Mouse (Mus musculus) midbrain, embryonic 13.5 days (tissue): ENCODE data around the gene Styx. TPM values are rescaled to one million over a fixed set of nuclear protein-coding genes. Genes with fewer than 3 reads are reported as not detected.

Experiments used
- ATAC-seq: fragments of 200-750 bp; cut with Nextera tagmentation; 2 replicates; pipeline ENCODE4 v1.8.0; 2017; ENCODE audit warnings: mild to moderate bottlenecking, moderate TSS enrichment, moderate library complexity
- H3K27ac ChIP-seq: fragments of 300-500 bp; sonication (generic); 2 replicates; pipeline ENCODE4 v1.5.1; 2015; ENCODE audit warnings: inconsistent platforms, mild to moderate bottlenecking, moderate library complexity
- H3K27me3 ChIP-seq: fragments of 300-500 bp; sonication (generic); 2 replicates; pipeline ENCODE4 v1.6.1; 2015; ENCODE audit warnings: mild to moderate bottlenecking, inconsistent platforms
- H3K36me3 ChIP-seq: fragments of 300-500 bp; sonication (generic); 2 replicates; pipeline ENCODE4 v1.6.1; 2015; ENCODE audit warnings: mild to moderate bottlenecking, inconsistent platforms
- H3K4me1 ChIP-seq: fragments of 300-500 bp; sonication (generic); replicated peaks from 2 replicates; pipeline ENCODE4 v1.6.1; 2015; ENCODE audit warnings: inconsistent platforms
- H3K4me2 ChIP-seq: fragments of 300-500 bp; sonication (generic); replicated peaks from 2 replicates; pipeline ENCODE4 v1.6.1; 2015; ENCODE audit warnings: moderate library complexity, mild to moderate bottlenecking, inconsistent platforms
- H3K4me3 ChIP-seq: fragments of 300-500 bp; sonication (generic); replicated peaks from 2 replicates; pipeline ENCODE4 v1.5.1; 2015; ENCODE audit warnings: mild to moderate bottlenecking, inconsistent platforms
- H3K9ac ChIP-seq: fragments of 300-500 bp; sonication (generic); replicated peaks from 2 replicates; pipeline ENCODE4 v1.6.1; 2015; ENCODE audit warnings: mild to moderate bottlenecking, inconsistent platforms
- H3K9me3 ChIP-seq: fragments of 300-500 bp; sonication (generic); 2 replicates; pipeline ENCODE4 v1.6.1; 2016; ENCODE audit warnings: mild to moderate bottlenecking, inconsistent platforms
- WGBS: fragments of 180-500 bp; shearing (Covaris S2); methylation state at CpG from one replicate; pipeline ENCODE4 v1.1.7; 2015; 5-methylcytosine and 5-hydroxymethylcytosine counted together
- polyA plus RNA-seq: library from polyadenylated mRNA; unstranded; fragments of >200 nt; fragmentation: Nextera tagmentation; extraction: Ambion mirVana; gene quantifications from 2 replicates; pipeline ENCODE4 v1.2.1, GENCODE M21; 2015

Styx gene
- polyA plus RNA-seq, 1 experiment from 2014 or later, result 54.7 TPM

GRCm38 (mm10) chr14:45419323-45419722, 68.4 kb downstream of the Styx start:
- H3K27me3 ChIP-seq, result no peaks in the 10 kb centered on the region
- no peak overlapping the region for H3K9ac ChIP-seq
- H3K4me3 ChIP-seq, result no peak overlapping the region
- H3K4me2 ChIP-seq, result no peak overlapping the region
- no peak overlapping the region for H3K27ac ChIP-seq
- H3K36me3 ChIP-seq, result no peaks in the 10 kb centered on the region
- no peak for ATAC-seq
- 72% methylated on average over 4 of the region's 4 CpGs for WGBS
- no peaks in the 10 kb centered on the region for H3K9me3 ChIP-seq
- H3K4me1 ChIP-seq, result no peaks in the 10 kb centered on the region

GRCm38 (mm10) chr14:45422371-45422770, 71.5 kb downstream of the Styx start:
- Histone ChIP-seq H3K4me3 (no peak overlapping the region), H3K4me1 (no peaks in the 10 kb centered on the region), H3K4me2 (no peak overlapping the region), H3K9ac (no peak overlapping the region), H3K9me3 (0 out of 2 replicates have a peak, but pooled peaks cover 5% of the 10 kb centered on the region), H3K27ac (no peak overlapping the region), H3K27me3 (no peaks in the 10 kb centered on the region), H3K36me3 (no peaks in the 10 kb centered on the region)
- WGBS, result 69% methylated on average over 4 of the region's 4 CpGs
- no peak for ATAC-seq

GRCm38 (mm10) chr14:45423220-45423619, 72.3 kb downstream of the Styx start:
- Histone ChIP-seq H3K4me2 (no peak overlapping the region), H3K27ac (no peak overlapping the region), H3K4me1 (no peaks in the 10 kb centered on the region), H3K9ac (no peak overlapping the region), H3K9me3 (0 out of 2 replicates have a peak, but pooled peaks cover 5% of the 10 kb centered on the region), H3K4me3 (no peak overlapping the region), H3K36me3 (no peaks in the 10 kb centered on the region), H3K27me3 (no peaks in the 10 kb centered on the region)
- ATAC-seq, result peak; percentile 83
- WGBS, result 15% methylated on average over 5 of the region's 5 CpGs

GRCm38 (mm10) chr14:45430066-45430842, 79.4 kb downstream of the Styx start:
- 92% methylated on average over 13 of the region's 13 CpGs for WGBS
- Histone ChIP-seq H3K36me3 (no peaks in the 10 kb centered on the region), H3K4me3 (no peak overlapping the region), H3K27ac (no peak overlapping the region), H3K4me1 (no peaks in the 10 kb centered on the region), H3K9ac (no peak overlapping the region), H3K9me3 (peaks cover 14% of the 10 kb centered on the region; the same call in 1 of the 2 replicates), H3K27me3 (no peaks in the 10 kb centered on the region), H3K4me2 (no peak overlapping the region)
- no peak for ATAC-seq

GRCm38 (mm10) chr14:45432003-45432402, 81.1 kb downstream of the Styx start:
- Histone ChIP-seq H3K4me3 (no peak overlapping the region), H3K36me3 (no peaks in the 10 kb centered on the region), H3K4me2 (no peak overlapping the region), H3K9ac (no peak overlapping the region), H3K9me3 (peaks cover 9% of the 10 kb centered on the region; the same call in 1 of the 2 replicates), H3K27ac (no peak overlapping the region), H3K27me3 (no peaks in the 10 kb centered on the region), H3K4me1 (no peaks in the 10 kb centered on the region)
- WGBS, result 72% methylated on average over 4 of the region's 4 CpGs
- ATAC-seq, result no peak

GRCm38 (mm10) chr14:45434220-45434619, 83.3 kb downstream of the Styx start:
- WGBS, result 75% methylated on average over 6 of the region's 6 CpGs
- ATAC-seq, result no peak
- no peak overlapping the region for H3K9ac ChIP-seq

GRCm38 (mm10) chr14:45438250-45438930, 87.5 kb downstream of the Styx start:
- WGBS, result 89% methylated on average over 19 of the region's 19 CpGs
- H3K36me3 ChIP-seq, result no peaks in the 10 kb centered on the region
- no peak for ATAC-seq
- no peak overlapping the region for H3K9ac ChIP-seq
- H3K4me3 ChIP-seq, result no peak overlapping the region
- H3K9me3 ChIP-seq, result no peaks in the 10 kb centered on the region
- no peak overlapping the region for H3K27ac ChIP-seq
- H3K4me1 ChIP-seq, result no peaks in the 10 kb centered on the region
- no peaks in the 10 kb centered on the region for H3K27me3 ChIP-seq
- H3K4me2 ChIP-seq, result no peak overlapping the region

More at GRCm38 (mm10) chr14:45434220-45434619, 83.3 kb downstream of the Styx start:
- no peak overlapping the region for H3K4me3 ChIP-seq
- H3K36me3 ChIP-seq, result no peaks in the 10 kb centered on the region
- no peaks in the 10 kb centered on the region for H3K27me3 ChIP-seq
- peaks cover 9% of the 10 kb centered on the region; the same call in 1 of the 2 replicates for H3K9me3 ChIP-seq
- no peak overlapping the region for H3K4me2 ChIP-seq
- H3K27ac ChIP-seq, result no peak overlapping the region
- H3K4me1 ChIP-seq, result no peaks in the 10 kb centered on the region

GRCm38 (mm10) chr14:45438931-45439275, 88.0 kb downstream of the Styx start:
- no peak overlapping the region for H3K9ac ChIP-seq
- H3K36me3 ChIP-seq, result no peaks in the 10 kb centered on the region
- no peaks in the 10 kb centered on the region for H3K4me1 ChIP-seq
- WGBS, result 84% methylated on average over 2 of the region's 2 CpGs
- H3K9me3 ChIP-seq, result no peaks in the 10 kb centered on the region
- no peaks in the 10 kb centered on the region for H3K27me3 ChIP-seq
- no peak overlapping the region for H3K4me3 ChIP-seq
- no peak overlapping the region for H3K4me2 ChIP-seq
- no peak overlapping the region for H3K27ac ChIP-seq
- no peak for ATAC-seq

GRCm38 (mm10) chr14:45439387-45439786, 88.5 kb downstream of the Styx start:
- H3K4me2 ChIP-seq, result no peak overlapping the region
- no peaks in the 10 kb centered on the region for H3K36me3 ChIP-seq
- no peak overlapping the region for H3K9ac ChIP-seq
- no peak overlapping the region for H3K27ac ChIP-seq
- WGBS, result 72% methylated on average over 9 of the region's 9 CpGs
- ATAC-seq, result no peak
- no peaks in the 10 kb centered on the region for H3K4me1 ChIP-seq
- H3K27me3 ChIP-seq, result no peaks in the 10 kb centered on the region
- H3K9me3 ChIP-seq, result no peaks in the 10 kb centered on the region
- H3K4me3 ChIP-seq, result no peak overlapping the region

- ATAC-seq, result no peak
- Histone ChIP-seq H3K4me2 (no peak overlapping the region), H3K9me3 (no peaks in the 10 kb centered on the region), H3K4me3 (no peak overlapping the region), H3K27me3 (no peaks in the 10 kb centered on the region), H3K36me3 (no peaks in the 10 kb centered on the region), H3K27ac (no peak overlapping the region), H3K4me1 (no peaks in the 10 kb centered on the region), H3K9ac (no peak overlapping the region)
- 83% methylated on average over 6 of the region's 6 CpGs for WGBS
Observed at GRCm38 (mm10) chr14:45441291-45441690, 90.4 kb downstream of the Styx start.

GRCm38 (mm10) chr14:45442781-45443560, 92.1 kb downstream of the Styx start:
- Histone ChIP-seq H3K4me2 (no peak overlapping the region), H3K27me3 (no peaks in the 10 kb centered on the region), H3K27ac (no peak overlapping the region), H3K9me3 (no peaks in the 10 kb centered on the region), H3K4me1 (no peaks in the 10 kb centered on the region), H3K4me3 (no peak overlapping the region), H3K9ac (no peak overlapping the region), H3K36me3 (no peaks in the 10 kb centered on the region)
- WGBS, result 80% methylated on average over 12 of the region's 12 CpGs
- ATAC-seq, result no peak

- Histone ChIP-seq H3K4me3 (no peak overlapping the region), H3K4me2 (no peak overlapping the region), H3K4me1 (no peaks in the 10 kb centered on the region), H3K9ac (no peak overlapping the region), H3K27me3 (no peaks in the 10 kb centered on the region), H3K36me3 (no peaks in the 10 kb centered on the region), H3K9me3 (no peaks in the 10 kb centered on the region), H3K27ac (no peak overlapping the region)
- ATAC-seq, result no peak
- 56% methylated on average over 7 of the region's 7 CpGs for WGBS
Observed at GRCm38 (mm10) chr14:45444870-45445269, 94.0 kb downstream of the Styx start.
